Mouse (Mus musculus): Measurements from ENCODE around the gene Nhsl1. TPM values are rescaled to one million over a fixed set of nuclear protein-coding genes. Genes with fewer than 3 reads are reported as not detected.

Gene Nhsl1
- 12.9 and 14.9 TPM in 2 replicates for polyA plus RNA-seq (2014; fragmentation: Nextera tagmentation; extraction: Ambion mirVana)

DNA sequence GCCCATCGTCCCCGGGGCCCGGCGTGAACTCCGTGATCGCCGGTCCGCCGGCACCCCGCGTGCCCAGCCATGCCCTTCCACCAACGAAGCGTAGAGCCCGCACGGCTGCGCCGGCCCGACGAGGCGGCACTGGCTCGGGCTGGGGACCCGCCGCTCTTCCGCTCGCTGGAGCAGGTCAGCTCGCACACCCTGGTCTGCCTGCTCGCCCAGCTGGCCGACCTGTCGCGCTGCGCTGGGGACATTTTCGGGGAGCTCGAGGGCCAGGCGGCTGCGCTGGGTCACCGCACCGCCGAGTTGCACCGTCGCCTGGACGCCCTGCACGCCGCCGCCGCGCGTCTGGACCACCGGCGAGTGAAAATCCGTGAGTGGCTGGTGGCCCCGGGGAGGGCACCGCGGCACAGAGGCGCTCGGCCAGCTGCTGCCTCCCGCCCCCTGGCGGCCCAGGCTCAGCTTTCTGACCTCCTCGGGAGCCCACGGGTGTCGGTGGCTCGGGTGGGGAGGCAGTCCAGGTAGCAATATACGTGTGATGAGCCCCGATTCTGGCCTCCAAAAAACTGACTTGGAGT lies at the start of gene Nhsl1:
TSS of gene Nhsl1 (plus strand) at position 70 of the 566 bp plus-strand sequence.
- Histone ChIP-seq H3K4me2 (ENCODE audit: low read depth, low read length) (peak within 1 kb of the TSS; percentile 91), H3K36me3 (ENCODE audit: control insufficient read depth, insufficient read depth, low read length) (no peaks in the 10 kb centered on the region), H3K27me3 (replicated peaks; ENCODE audit: control insufficient read depth, insufficient read depth, low read length) (no peaks in the 10 kb centered on the region), H3K9ac (ENCODE audit: low read depth, low read length) (peak within 1 kb of the TSS; percentile 88), H3K9me3 (ENCODE audit: control insufficient read depth, low read length) (no peaks in the 10 kb centered on the region), H3K4me1 (ENCODE audit: control insufficient read depth, insufficient read depth, low read length) (no peaks in the 10 kb centered on the region), H3K4me3 (ENCODE audit: low read depth, low read length) (peak within 1 kb of the TSS; percentile 84), H3K27ac (replicated peaks; ENCODE audit: low read depth, low read length) (peak within 1 kb of the TSS; percentile 76)
- DNase-seq (ENCODE audit: low spot score) (peak; percentile 64), ATAC-seq (ENCODE audit: low read depth) (peak; percentile 76)
- 1% methylated on average over 12 of the region's 63 CpGs for WGBS

DNA sequence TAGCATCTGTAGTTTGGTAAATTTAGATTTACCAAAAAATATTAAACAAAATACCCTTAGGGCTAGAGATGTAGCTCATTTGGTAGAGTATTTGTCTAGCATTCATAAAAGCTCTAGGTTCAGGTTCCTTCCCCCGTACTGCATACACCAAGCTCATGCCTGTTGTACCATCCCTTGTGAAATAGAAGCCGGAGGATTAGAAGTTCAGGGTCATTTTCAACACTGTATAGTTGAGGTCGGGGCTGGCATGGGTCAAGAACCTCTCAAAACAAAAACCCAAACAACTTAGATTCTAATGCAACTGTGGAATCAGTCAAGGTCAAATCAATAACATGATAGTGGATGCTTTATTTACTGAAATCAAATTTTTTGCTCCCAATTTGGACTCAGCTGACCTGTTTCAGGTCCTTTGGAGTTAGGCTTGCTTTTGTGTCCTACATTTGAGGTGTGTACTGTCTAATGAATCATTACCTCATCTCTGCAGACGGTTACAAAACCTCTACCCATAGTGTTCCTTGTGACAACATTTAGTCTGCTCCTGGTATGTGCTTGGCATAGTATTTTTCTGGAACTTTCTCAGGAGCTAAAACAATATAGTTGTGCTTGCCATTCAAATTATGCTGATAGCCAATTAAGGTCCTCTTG lies 42.6 kb upstream of the Nhsl1 start:
- Histone ChIP-seq H3K27me3 (replicated peaks; ENCODE audit: control insufficient read depth, insufficient read depth, low read length) (no peaks in the 10 kb centered on the region), H3K4me1 (ENCODE audit: control insufficient read depth, insufficient read depth, low read length) (no peaks in the 10 kb centered on the region), H3K4me3 (ENCODE audit: low read depth, low read length) (no peak overlapping the region), H3K36me3 (ENCODE audit: control insufficient read depth, insufficient read depth, low read length) (no peaks in the 10 kb centered on the region), H3K4me2 (ENCODE audit: low read depth, low read length) (no peak overlapping the region), H3K27ac (replicated peaks; ENCODE audit: low read depth, low read length) (no peak overlapping the region), H3K9me3 (ENCODE audit: control insufficient read depth, low read length) (peaks cover 2% of the 10 kb centered on the region; the same call in 1 of the 2 replicates), H3K9ac (ENCODE audit: low read depth, low read length) (no peak overlapping the region)
- DNase-seq (ENCODE audit: low spot score): no peak
- ATAC-seq (ENCODE audit: low read depth): no peak
- 80% methylated on average over 4 of the region's 4 CpGs for WGBS

DNA sequence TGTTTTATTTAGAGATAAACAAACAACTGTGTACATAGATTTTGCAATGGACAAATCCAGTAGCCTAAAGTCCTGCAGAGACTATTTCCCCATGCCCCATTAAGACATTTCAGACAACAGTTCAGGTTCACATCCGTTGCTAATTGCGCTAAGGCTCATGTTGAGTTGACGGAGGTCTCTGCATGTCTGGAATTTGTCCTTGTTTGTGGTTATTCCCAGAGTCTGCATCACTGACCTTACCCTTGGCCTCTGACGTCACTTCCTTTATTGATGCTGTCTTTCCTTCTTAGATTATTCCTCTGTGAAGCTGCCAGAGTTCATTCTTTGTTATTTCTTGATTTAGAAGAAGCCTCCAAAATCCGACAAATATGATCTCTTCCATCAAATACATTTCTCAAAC lies 34.8 kb upstream of the Nhsl1 start:
- WGBS: 77% methylated on average over 5 of the region's 5 CpGs
- Histone ChIP-seq H3K9ac (ENCODE audit: low read depth, low read length) (no peak overlapping the region), H3K36me3 (ENCODE audit: control insufficient read depth, insufficient read depth, low read length) (no peaks in the 10 kb centered on the region), H3K4me3 (ENCODE audit: low read depth, low read length) (no peak overlapping the region), H3K4me1 (ENCODE audit: control insufficient read depth, insufficient read depth, low read length) (no peaks in the 10 kb centered on the region), H3K4me2 (ENCODE audit: low read depth, low read length) (no peak overlapping the region), H3K27ac (replicated peaks; ENCODE audit: low read depth, low read length) (no peak overlapping the region), H3K27me3 (replicated peaks; ENCODE audit: control insufficient read depth, insufficient read depth, low read length) (no peaks in the 10 kb centered on the region), H3K9me3 (ENCODE audit: control insufficient read depth, low read length) (no peaks in the 10 kb centered on the region)
- no peak for DNase-seq (ENCODE audit: low spot score)
- no peak for ATAC-seq (ENCODE audit: low read depth)

DNA sequence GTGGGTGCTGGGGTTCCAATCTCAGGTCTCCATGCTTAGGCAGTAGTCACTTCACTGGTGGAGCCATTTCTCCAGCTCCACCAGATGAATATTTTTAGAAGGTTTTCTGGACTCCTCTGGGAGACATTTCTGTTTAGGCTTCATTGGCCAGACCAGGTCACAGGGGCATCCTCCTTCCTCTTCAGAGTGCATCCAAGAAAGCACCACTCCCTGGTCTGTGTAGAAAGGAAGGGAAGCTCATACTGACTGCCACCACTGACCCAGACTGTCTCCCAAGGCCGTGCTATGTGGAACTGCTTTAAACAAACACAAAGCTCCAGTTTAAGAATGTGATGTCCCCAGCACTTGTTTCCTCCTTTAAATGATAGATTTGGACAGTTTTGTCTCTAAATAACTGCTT lies 29.3 kb upstream of the Nhsl1 start:
- WGBS: 54% methylated on average over 1 of the region's 1 CpGs
- Histone ChIP-seq H3K9me3 (ENCODE audit: control insufficient read depth, low read length) (no peaks in the 10 kb centered on the region), H3K4me3 (ENCODE audit: low read depth, low read length) (no peak overlapping the region), H3K4me2 (ENCODE audit: low read depth, low read length) (no peak overlapping the region), H3K27me3 (replicated peaks; ENCODE audit: control insufficient read depth, insufficient read depth, low read length) (no peaks in the 10 kb centered on the region), H3K27ac (replicated peaks; ENCODE audit: low read depth, low read length) (no peak overlapping the region), H3K9ac (ENCODE audit: low read depth, low read length) (no peak overlapping the region), H3K4me1 (ENCODE audit: control insufficient read depth, insufficient read depth, low read length) (no peaks in the 10 kb centered on the region), H3K36me3 (ENCODE audit: control insufficient read depth, insufficient read depth, low read length) (no peaks in the 10 kb centered on the region)
- ATAC-seq (ENCODE audit: low read depth) (no peak), DNase-seq (ENCODE audit: low spot score) (no peak)

DNA sequence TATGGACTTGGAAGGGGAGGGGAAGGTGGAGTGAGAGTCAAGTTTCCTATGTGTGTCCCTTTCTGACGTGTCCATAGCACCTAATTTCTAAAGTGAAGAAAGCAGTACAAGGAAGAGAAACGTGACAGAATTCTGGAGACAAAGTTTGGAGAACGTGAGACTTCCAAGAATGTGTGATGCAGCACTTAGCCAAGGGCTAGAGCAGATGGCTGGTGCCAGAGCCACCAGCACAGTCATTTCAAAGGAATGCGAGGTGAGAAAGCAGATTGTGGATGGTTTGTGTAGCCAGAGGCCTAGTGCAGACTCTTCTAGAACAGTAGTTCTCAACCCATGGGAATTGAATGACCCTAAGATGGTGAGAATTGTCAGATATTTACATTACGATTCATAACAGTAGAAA lies 13.7 kb upstream of the Nhsl1 start:
- ATAC-seq (ENCODE audit: low read depth) (no peak), DNase-seq (ENCODE audit: low spot score) (no peak)
- H3K4me3 ChIP-seq (ENCODE audit: low read depth, low read length): no peak overlapping the region
- WGBS: 75% methylated on average over 5 of the region's 5 CpGs
- no peaks in the 10 kb centered on the region for H3K9me3 ChIP-seq (ENCODE audit: control insufficient read depth, low read length)
- no peak overlapping the region for H3K9ac ChIP-seq (ENCODE audit: low read depth, low read length)
- no peak overlapping the region for H3K27ac ChIP-seq (replicated peaks; ENCODE audit: low read depth, low read length)
- no peaks in the 10 kb centered on the region for H3K36me3 ChIP-seq (ENCODE audit: control insufficient read depth, insufficient read depth, low read length)
- no peaks in the 10 kb centered on the region for H3K27me3 ChIP-seq (replicated peaks; ENCODE audit: control insufficient read depth, insufficient read depth, low read length)
- H3K4me1 ChIP-seq (ENCODE audit: control insufficient read depth, insufficient read depth, low read length): no peaks in the 10 kb centered on the region
- H3K4me2 ChIP-seq (ENCODE audit: low read depth, low read length): no peak overlapping the region

DNA sequence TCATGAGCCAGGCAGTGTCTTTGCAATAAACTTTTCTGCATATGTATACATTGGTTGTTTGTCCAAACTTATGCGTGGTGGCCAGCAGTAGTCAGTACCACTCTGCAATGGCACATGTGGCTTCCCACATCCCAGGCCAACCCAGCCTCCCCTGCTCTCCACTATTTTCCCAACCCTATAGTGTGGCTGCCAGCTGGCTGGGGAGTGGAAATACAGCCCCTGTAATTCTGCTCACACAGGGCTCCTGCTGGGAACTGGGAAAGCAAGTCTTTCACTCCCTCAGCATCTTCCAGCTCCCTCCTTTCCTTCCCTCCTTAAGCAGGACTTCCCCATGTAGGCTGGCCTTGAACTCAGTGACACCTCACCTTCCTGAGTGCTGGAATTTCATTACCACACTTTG lies 3.7 kb upstream of the Nhsl1 start:
- WGBS: 96% methylated on average over 1 of the region's 1 CpGs
- no peaks in the 10 kb centered on the region for H3K27me3 ChIP-seq (replicated peaks; ENCODE audit: control insufficient read depth, insufficient read depth, low read length)
- ATAC-seq (ENCODE audit: low read depth): no peak
- H3K9me3 ChIP-seq (ENCODE audit: control insufficient read depth, low read length): no peaks in the 10 kb centered on the region
- H3K4me2 ChIP-seq (ENCODE audit: low read depth, low read length): no peak overlapping the region
- H3K36me3 ChIP-seq (ENCODE audit: control insufficient read depth, insufficient read depth, low read length): no peaks in the 10 kb centered on the region
- no peaks in the 10 kb centered on the region for H3K4me1 ChIP-seq (ENCODE audit: control insufficient read depth, insufficient read depth, low read length)
- no peak overlapping the region for H3K27ac ChIP-seq (replicated peaks; ENCODE audit: low read depth, low read length)
- no peak overlapping the region for H3K9ac ChIP-seq (ENCODE audit: low read depth, low read length)
- H3K4me3 ChIP-seq (ENCODE audit: low read depth, low read length): no peak overlapping the region
- DNase-seq (ENCODE audit: low spot score): no peak

DNA sequence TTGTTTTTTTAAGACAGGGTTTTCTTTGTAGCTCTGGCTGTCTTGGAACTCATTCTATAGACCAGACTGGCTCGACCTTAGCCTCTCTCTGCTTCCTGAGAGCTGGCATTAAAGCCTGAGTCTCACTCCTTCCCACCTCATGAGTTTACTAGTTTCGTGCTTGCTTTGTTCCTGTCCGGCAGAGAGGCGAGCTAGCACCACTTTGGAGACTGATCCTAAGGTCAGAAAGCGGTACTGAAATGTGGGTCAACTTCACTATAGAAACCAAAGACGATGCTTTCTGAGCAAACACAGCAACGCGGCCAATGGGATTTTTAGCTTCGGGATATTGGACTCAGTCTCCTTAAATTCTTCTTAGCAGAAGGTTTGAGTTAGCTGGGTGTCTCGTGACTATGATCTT lies 1.3 kb upstream of the Nhsl1 start:
- no peaks in the 10 kb centered on the region for H3K4me1 ChIP-seq (ENCODE audit: control insufficient read depth, insufficient read depth, low read length)
- no peak overlapping the region for H3K27ac ChIP-seq (replicated peaks; ENCODE audit: low read depth, low read length)
- no peaks in the 10 kb centered on the region for H3K9me3 ChIP-seq (ENCODE audit: control insufficient read depth, low read length)
- DNase-seq (ENCODE audit: low spot score) (no peak), ATAC-seq (ENCODE audit: low read depth) (no peak)
- no peaks in the 10 kb centered on the region for H3K27me3 ChIP-seq (replicated peaks; ENCODE audit: control insufficient read depth, insufficient read depth, low read length)
- H3K9ac ChIP-seq (ENCODE audit: low read depth, low read length): no peak overlapping the region
- H3K4me3 ChIP-seq (ENCODE audit: low read depth, low read length): peak overlapping the region; percentile 84
- WGBS: 33% methylated on average over 10 of the region's 10 CpGs
- H3K4me2 ChIP-seq (ENCODE audit: low read depth, low read length): peak overlapping the region; percentile 91
- H3K36me3 ChIP-seq (ENCODE audit: control insufficient read depth, insufficient read depth, low read length): no peaks in the 10 kb centered on the region

DNA sequence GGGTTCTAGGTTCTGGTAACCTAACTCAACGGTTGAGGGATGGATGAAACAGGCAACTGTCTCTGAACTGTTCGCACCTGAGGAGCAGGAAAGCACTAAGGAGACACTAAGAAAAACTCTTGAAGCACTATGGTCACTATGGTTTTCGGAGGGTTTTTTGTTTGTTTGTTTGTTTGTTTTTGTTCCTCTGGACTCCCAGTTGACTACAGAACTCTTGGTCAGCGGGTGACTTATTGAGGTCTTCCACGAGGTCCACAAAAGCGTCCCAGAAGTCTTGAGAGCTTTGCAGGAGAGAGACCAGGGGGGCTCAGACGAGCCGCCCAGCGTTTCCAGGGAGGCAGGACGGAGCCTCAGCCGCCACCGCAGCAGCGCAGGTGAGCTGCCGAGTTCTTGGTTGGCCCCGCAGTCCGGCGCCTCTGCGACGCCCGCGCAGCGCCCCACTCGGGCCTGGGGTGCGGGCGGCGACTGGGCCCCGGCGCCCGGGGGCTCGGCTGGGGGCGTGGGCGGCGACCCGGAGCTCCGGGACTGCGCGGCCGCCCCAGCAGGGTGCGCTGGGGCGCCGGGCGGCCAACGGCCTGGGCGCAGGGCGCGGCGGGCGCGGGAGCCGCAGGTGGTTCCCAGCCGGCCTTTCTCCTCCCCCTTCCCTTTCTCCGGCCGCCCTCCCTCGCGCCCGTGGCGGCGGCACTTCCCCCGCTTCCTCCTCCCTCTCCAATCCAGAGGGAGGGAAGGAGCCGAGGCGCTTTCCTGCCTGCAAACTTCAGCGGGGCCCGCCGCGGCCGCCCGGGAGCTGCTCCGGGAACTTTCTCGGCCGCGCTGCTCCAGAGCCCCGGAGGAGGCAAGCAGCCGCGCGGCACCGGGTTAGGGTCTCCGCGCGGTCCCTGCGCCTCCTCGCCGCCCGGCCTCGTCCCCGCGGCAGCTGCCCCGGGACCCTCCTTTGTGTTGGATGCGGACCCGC lies 547 bp upstream of the Nhsl1 start:
- Histone ChIP-seq H3K36me3 (ENCODE audit: control insufficient read depth, insufficient read depth, low read length) (no peaks in the 10 kb centered on the region), H3K9ac (ENCODE audit: low read depth, low read length) (peak overlapping the region; percentile 88), H3K4me2 (ENCODE audit: low read depth, low read length) (peak overlapping the region; percentile 91), H3K27me3 (replicated peaks; ENCODE audit: control insufficient read depth, insufficient read depth, low read length) (no peaks in the 10 kb centered on the region), H3K4me1 (ENCODE audit: control insufficient read depth, insufficient read depth, low read length) (no peaks in the 10 kb centered on the region), H3K4me3 (ENCODE audit: low read depth, low read length) (peak overlapping the region; percentile 84), H3K27ac (replicated peaks; ENCODE audit: low read depth, low read length) (peak overlapping the region; percentile 76), H3K9me3 (ENCODE audit: control insufficient read depth, low read length) (no peaks in the 10 kb centered on the region)
- WGBS: 4% methylated on average over 24 of the region's 89 CpGs
- DNase-seq (ENCODE audit: low spot score) (peak; percentile 77), ATAC-seq (ENCODE audit: low read depth) (peak; percentile 87)
